Mouse (Mus musculus) forebrain, embryonic 10.5 days (tissue): ENCODE measurements around the gene Slc35f3. TPM values are rescaled to one million over a fixed set of nuclear protein-coding genes. Genes with fewer than 3 reads are reported as not detected.
A peak's percentile ranks its signal among the peaks of the same experiment; 100 is the strongest.

ENCODE experiments used
- DNase-seq: peaks from one replicate; pipeline ENCODE4 v3.0.0-alpha.2; 2017; ENCODE audit warnings: low spot score; ENCODE audit errors: extremely low spot score
- H3K27ac ChIP-seq: fragments of 300-500 bp; sonication (generic); 2 replicates; pipeline ENCODE4 v1.5.1; 2016; ENCODE audit warnings: mild to moderate bottlenecking
- H3K27me3 ChIP-seq: fragments of 300-500 bp; sonication (generic); 2 replicates; pipeline ENCODE4 v1.6.1; 2016; ENCODE audit warnings: mild to moderate bottlenecking; ENCODE audit not compliant: poor library complexity, severe bottlenecking
- H3K36me3 ChIP-seq: fragments of 300-500 bp; sonication (generic); replicated peaks from 2 replicates; pipeline ENCODE4 v1.6.1; 2016; ENCODE audit warnings: mild to moderate bottlenecking, moderate library complexity
- H3K4me1 ChIP-seq: fragments of 300-500 bp; sonication (generic); 2 replicates; pipeline ENCODE4 v1.6.1; 2016
- H3K4me3 ChIP-seq: fragments of 300-500 bp; sonication (generic); 2 replicates; pipeline ENCODE4 v1.5.1; 2016; ENCODE audit warnings: mild to moderate bottlenecking, moderate library complexity
- H3K9me3 ChIP-seq: fragments of 300-500 bp; sonication (generic); 2 replicates; pipeline ENCODE4 v1.6.1; 2016; ENCODE audit warnings: mild to moderate bottlenecking, moderate library complexity
- WGBS: fragments of 180-500 bp; shearing (Covaris S2); methylation state at CpG from one replicate; pipeline ENCODE4 v1.1.7; 2016; 5-methylcytosine and 5-hydroxymethylcytosine counted together
- polyA plus RNA-seq: library from polyadenylated mRNA; unstranded; fragments of >200 nt; fragmentation: Nextera tagmentation; extraction: Ambion mirVana; gene quantifications from 2 replicates; pipeline ENCODE4 v1.2.1, GENCODE M21; 2016

Slc35f3 gene
- polyA plus RNA-seq = 0.06 and 0.07 TPM in 2 replicates

GRCm38 (mm10) chr8:126298296-126299093 lies at the start of gene Slc35f3:
Gene Slc35f3, plus strand, starts transcription at chr8:126298558.
- 2% methylated on average over 72 of the region's 72 CpGs for WGBS
- H3K4me3 ChIP-seq = peak within 1 kb of the TSS; percentile 66
- H3K27ac ChIP-seq = peak within 1 kb of the TSS; percentile 45
- peaks cover 15% of the 10 kb centered on the region for H3K4me1 ChIP-seq
- peak; percentile 55 for DNase-seq
- H3K9me3 ChIP-seq = no peaks in the 10 kb centered on the region
- H3K36me3 ChIP-seq = no peaks in the 10 kb centered on the region
- H3K27me3 ChIP-seq = peaks cover 41% of the 10 kb centered on the region

DNA sequence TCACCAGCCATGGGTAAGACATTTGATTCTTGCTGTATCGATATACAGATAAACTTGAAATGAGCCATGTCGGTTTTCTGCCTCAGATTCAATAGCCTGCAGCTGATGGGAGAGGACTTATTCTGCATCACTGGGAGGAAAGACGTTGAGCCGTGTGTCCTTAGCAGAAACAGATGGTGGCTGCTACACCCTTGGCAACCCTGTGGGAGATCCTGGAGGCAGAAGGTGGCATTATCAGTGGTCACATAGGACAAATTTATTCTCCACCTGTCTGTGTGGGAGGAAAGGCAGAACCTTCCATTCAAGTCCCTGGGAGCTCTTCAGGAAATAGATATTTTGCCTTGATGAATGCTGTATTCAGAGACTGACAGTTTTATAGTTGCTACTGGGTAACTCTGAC lies 47.9 kb upstream of the Slc35f3 start:
- peaks cover 1% of the 10 kb centered on the region; the same call in 1 of the 2 replicates for H3K4me1 ChIP-seq
- H3K27me3 ChIP-seq = peaks cover 9% of the 10 kb centered on the region
- DNase-seq = no peak
- H3K9me3 ChIP-seq = no peaks in the 10 kb centered on the region
- H3K4me3 ChIP-seq = no peak overlapping the region
- H3K36me3 ChIP-seq = no peaks in the 10 kb centered on the region
- no peak overlapping the region for H3K27ac ChIP-seq
- 89% methylated on average over 4 of the region's 4 CpGs for WGBS

DNA sequence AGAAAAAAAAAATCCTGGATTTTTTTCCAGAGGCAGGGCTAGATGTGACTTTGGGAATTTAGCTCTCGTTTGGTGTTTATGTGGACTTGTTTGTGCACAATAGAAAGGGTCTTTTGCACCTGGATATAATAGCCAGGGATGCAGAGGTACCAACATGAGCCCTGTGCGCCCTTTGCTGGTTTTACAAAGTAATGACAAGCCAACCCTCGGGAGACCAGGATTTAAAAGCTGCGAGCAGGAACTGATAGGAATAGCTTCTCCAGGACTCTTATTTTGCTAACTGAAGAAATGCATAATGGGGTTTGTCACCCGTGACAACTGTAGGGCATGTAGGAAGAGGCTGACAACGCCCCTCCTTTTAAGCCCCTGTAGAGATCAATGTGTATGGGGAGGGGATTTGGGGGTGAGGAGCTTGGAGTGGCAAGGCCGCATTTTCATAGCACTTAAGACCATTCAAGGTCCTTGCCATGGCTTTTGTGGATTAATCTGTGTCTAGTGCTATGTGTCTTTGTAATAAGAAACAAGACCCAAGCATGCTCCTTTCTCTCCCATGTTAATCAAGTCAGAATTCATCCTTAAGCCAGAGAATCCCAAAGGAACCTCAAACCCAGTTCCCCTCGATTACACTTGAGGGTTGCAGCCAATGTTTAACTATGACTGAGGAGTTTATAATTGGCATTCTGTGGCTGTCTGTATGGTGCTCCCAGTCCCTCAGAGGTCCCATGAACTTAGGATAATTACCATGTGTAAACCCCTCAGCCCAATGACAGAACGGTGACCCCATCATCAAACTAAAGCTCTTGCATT lies 41.6 kb upstream of the Slc35f3 start:
- H3K27ac ChIP-seq = no peak overlapping the region
- H3K36me3 ChIP-seq = no peaks in the 10 kb centered on the region
- peaks cover 27% of the 10 kb centered on the region for H3K4me1 ChIP-seq
- no peaks in the 10 kb centered on the region for H3K9me3 ChIP-seq
- H3K27me3 ChIP-seq = peaks cover 42% of the 10 kb centered on the region
- WGBS = 32% methylated on average over 9 of the region's 9 CpGs
- no peak for DNase-seq
- no peak overlapping the region for H3K4me3 ChIP-seq

DNA sequence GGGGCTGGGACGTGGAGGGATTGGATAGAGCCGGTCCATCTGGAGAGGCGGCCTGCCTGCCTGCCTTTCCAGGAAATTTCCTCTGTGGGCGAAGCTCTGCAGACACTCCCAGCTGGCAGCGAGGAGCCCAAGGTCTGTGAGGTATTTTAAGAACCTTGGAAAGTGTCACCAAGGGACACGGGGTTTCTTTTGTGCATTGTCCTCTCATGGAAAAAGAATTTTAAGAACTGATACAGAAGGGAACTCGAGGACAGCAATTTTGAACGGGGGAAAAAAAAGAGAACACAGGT lies 41.0 kb upstream of the Slc35f3 start:
- DNase-seq = no peak
- Histone ChIP-seq H3K4me3 (no peak overlapping the region), H3K27ac (no peak overlapping the region), H3K27me3 (peaks cover 42% of the 10 kb centered on the region), H3K36me3 (no peaks in the 10 kb centered on the region), H3K4me1 (peaks cover 27% of the 10 kb centered on the region), H3K9me3 (no peaks in the 10 kb centered on the region)
- WGBS = 61% methylated on average over 8 of the region's 8 CpGs

DNA sequence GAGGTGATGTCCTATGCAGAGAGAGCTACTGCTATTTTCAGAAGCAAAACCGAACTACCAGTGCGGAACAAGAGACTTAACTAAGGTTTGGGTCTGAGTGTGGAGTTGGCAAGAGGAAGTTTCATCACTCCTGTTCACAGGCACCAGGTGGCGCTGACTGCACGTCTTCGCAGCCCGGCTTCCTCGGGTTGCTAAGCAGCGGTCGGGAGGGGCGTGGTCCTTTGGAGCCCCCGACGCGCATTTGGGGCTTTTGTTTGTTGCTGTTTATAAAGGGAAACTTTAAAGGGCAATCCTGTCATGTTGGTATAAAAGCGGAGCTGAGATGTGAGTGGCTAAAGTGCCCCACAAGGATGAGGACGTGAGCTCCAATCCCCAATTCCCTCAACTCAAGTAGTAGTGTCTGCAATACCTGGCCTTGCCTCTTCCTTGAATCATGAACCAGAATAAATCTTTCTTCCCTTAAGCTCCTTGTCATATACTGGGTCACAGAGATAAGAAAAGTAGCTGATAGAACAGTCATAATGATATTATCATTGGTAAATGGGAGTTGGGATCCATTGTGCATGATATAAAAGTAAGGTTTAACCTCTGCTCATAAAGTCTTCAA lies 40.1 kb upstream of the Slc35f3 start:
- Histone ChIP-seq H3K36me3 (no peaks in the 10 kb centered on the region), H3K27me3 (peaks cover 42% of the 10 kb centered on the region), H3K4me1 (peaks cover 27% of the 10 kb centered on the region), H3K4me3 (peak overlapping the region; percentile 34; the same call in 1 of the 2 replicates), H3K27ac (no peak overlapping the region), H3K9me3 (no peaks in the 10 kb centered on the region)
- DNase-seq = peak; percentile 68
- WGBS = 6% methylated on average over 15 of the region's 15 CpGs

DNA sequence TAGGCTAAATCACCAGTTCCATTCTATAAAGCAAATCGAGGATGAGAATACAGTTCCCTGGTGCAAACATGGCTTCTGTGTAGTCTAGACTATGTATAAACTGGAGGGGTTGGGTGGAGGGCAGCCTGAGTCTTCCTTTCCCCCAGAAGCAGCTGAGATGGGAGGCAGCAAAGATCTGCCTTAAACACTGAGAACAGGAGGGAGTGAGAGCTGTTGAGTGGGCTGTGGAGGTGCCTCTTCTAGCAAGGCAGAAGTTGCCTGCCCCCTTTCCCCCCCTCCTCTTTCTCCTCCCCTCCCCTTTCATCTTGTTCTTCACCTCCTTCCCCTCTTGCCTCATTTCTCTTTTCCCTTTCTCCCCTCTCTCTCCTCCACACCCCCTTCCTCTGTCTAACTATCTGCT lies 33.2 kb upstream of the Slc35f3 start:
- 82% methylated on average over 1 of the region's 1 CpGs for WGBS
- Histone ChIP-seq H3K36me3 (no peaks in the 10 kb centered on the region), H3K9me3 (no peaks in the 10 kb centered on the region), H3K4me1 (no peaks in the 10 kb centered on the region), H3K27ac (no peak overlapping the region), H3K4me3 (no peak overlapping the region), H3K27me3 (peaks cover 4% of the 10 kb centered on the region; the same call in 1 of the 2 replicates)
- DNase-seq = no peak

- no peaks in the 10 kb centered on the region for H3K9me3 ChIP-seq
- H3K4me1 ChIP-seq = no peaks in the 10 kb centered on the region
- 31% methylated on average over 8 of the region's 8 CpGs for WGBS
- DNase-seq = no peak
- no peak overlapping the region for H3K27ac ChIP-seq
- no peaks in the 10 kb centered on the region for H3K36me3 ChIP-seq
- no peak overlapping the region for H3K4me3 ChIP-seq
- no peaks in the 10 kb centered on the region for H3K27me3 ChIP-seq
These were observed 31.2 kb upstream of the Slc35f3 start for GRCm38 (mm10) chr8:126267118-126267517.

GRCm38 (mm10) chr8:126269733-126270132 lies 28.6 kb upstream of the Slc35f3 start:
- WGBS = 62% methylated on average over 6 of the region's 6 CpGs

DNA sequence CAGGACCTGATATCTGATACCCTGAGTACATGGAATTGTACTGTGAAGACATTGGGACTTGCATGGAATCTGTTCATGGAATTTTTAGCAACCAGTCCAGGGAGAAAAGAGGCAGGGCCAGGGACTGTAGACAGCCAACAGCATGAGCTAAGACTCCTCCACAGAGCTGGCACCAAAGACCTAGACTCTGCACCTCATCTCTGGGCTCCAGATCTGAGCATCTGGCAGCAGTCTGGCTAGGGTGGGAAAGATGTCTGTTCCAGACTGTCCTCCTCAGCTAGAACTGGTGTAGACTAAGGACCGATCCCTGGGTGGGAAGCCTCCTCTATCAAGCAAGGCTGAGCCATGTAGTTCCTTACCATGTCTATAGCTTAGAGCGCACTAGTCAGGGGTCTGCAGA lies 25.9 kb upstream of the Slc35f3 start:
- 97% methylated on average over 2 of the region's 2 CpGs for WGBS
- H3K4me3 ChIP-seq = no peak overlapping the region

More at GRCm38 (mm10) chr8:126269733-126270132, 28.6 kb upstream of the Slc35f3 start:
- Histone ChIP-seq H3K27ac (no peak overlapping the region), H3K9me3 (no peaks in the 10 kb centered on the region), H3K4me3 (no peak overlapping the region), H3K27me3 (no peaks in the 10 kb centered on the region), H3K36me3 (no peaks in the 10 kb centered on the region), H3K4me1 (no peaks in the 10 kb centered on the region)
- no peak for DNase-seq

GRCm38 (mm10) chr8:126273066-126273465 lies 25.3 kb upstream of the Slc35f3 start:
- no peak overlapping the region for H3K4me3 ChIP-seq
- H3K36me3 ChIP-seq = no peaks in the 10 kb centered on the region
- DNase-seq = no peak
- H3K4me1 ChIP-seq = no peaks in the 10 kb centered on the region
- WGBS = 73% methylated on average over 4 of the region's 4 CpGs
- H3K27ac ChIP-seq = no peak overlapping the region
- H3K27me3 ChIP-seq = no peaks in the 10 kb centered on the region
- no peaks in the 10 kb centered on the region for H3K9me3 ChIP-seq

More for the DNA sequence above, 25.9 kb upstream of the Slc35f3 start:
- no peaks in the 10 kb centered on the region for H3K4me1 ChIP-seq
- no peaks in the 10 kb centered on the region for H3K27me3 ChIP-seq
- no peaks in the 10 kb centered on the region for H3K36me3 ChIP-seq
- no peak overlapping the region for H3K27ac ChIP-seq
- no peaks in the 10 kb centered on the region for H3K9me3 ChIP-seq
- no peak for DNase-seq

- 70% methylated on average over 4 of the region's 4 CpGs for WGBS
- H3K4me3 ChIP-seq = no peak overlapping the region
- no peaks in the 10 kb centered on the region for H3K4me1 ChIP-seq
- H3K36me3 ChIP-seq = no peaks in the 10 kb centered on the region
- DNase-seq = no peak
- no peaks in the 10 kb centered on the region for H3K9me3 ChIP-seq
- H3K27ac ChIP-seq = no peak overlapping the region
- no peaks in the 10 kb centered on the region for H3K27me3 ChIP-seq
These were observed 23.4 kb upstream of the Slc35f3 start for GRCm38 (mm10) chr8:126274866-126275360.

- Histone ChIP-seq H3K36me3 (no peaks in the 10 kb centered on the region), H3K27me3 (no peaks in the 10 kb centered on the region), H3K9me3 (no peaks in the 10 kb centered on the region), H3K27ac (no peak overlapping the region), H3K4me3 (no peak overlapping the region), H3K4me1 (no peaks in the 10 kb centered on the region)
- WGBS = 88% methylated on average over 4 of the region's 4 CpGs
- no peak for DNase-seq
These were observed 22.5 kb upstream of the Slc35f3 start for GRCm38 (mm10) chr8:126275886-126276285.
